Mouse (Mus musculus) megakaryocyte, embryonic 14.5 days (primary cell): ENCODE data around the gene Cldn22.

ENCODE experiments used
- FLI1 ChIP-seq: IDR thresholded peaks from 2 replicates; pipeline ENCODE4 v1.6.1; 2012; ENCODE audit warnings: low read length, inconsistent platforms, mixed read lengths
- GATA1 ChIP-seq: IDR thresholded peaks from 3 replicates; pipeline ENCODE4 v1.6.1; 2012; ENCODE audit warnings: mixed read lengths, low read length, inconsistent platforms, borderline replicate concordance

DNA sequence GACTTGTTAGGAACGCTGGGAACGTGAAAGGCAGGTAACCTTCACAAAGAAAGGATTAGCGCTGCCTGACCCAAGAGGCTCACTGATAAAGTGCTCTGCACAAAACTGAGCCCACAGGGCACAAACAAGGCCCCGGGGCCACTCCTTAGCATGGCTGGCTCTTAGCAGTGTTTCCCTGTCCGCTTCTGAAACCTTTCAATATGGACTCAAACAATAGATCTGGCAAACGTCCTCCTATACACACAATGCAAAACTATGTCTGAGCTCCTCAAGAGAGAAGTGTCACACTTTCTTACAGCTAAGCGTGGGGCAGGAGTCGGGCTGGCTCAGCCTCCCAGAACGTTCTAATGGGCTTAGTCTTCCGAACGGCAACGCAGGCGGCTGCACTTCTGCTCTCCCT, at the start of gene Cldn22:
- no peak for TF ChIP-seq GATA1
- no peak for TF ChIP-seq FLI1
